Mouse (Mus musculus) cerebellum, adult 2 months (tissue): ENCODE data around the gene Ell2.

ENCODE experiments used
- CTCF ChIP-seq: fragments of 200-500 bp; IDR thresholded peaks from 2 replicates; pipeline ENCODE4 v1.5.1; 2011; ENCODE audit warnings: low read depth, mild to moderate bottlenecking, control low read depth, low read length, moderate library complexity, borderline replicate concordance; ENCODE audit not compliant: insufficient read depth
- POLR2A ChIP-seq: fragments of 200-500 bp; IDR thresholded peaks from 2 replicates; pipeline ENCODE4 v1.6.1; 2011; ENCODE audit warnings: low read length, control low read depth, borderline replicate concordance; ENCODE audit not compliant: insufficient read depth

DNA sequence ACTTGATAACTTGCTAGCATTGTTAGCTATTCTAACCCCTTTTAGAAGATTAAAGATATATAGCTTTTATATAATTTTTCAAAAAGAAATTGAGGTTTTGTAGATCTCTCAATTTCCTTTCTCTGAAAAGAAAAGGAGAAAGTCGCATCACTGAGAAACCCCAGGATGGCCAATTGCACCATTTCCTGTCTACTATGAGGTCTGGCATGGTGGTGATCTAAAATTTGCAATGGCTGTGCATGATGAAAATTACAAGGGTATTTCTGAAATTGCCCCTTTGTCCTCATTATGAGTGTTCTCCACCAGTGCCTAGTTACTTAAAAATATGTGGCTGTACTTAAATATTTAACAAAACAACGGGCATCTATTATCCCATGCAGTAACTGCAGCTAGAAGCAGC lies 72.6 kb downstream of the Ell2 start:
- no peak for TF ChIP-seq CTCF
- TF ChIP-seq POLR2A, result no peak
